Mouse (Mus musculus) heart, adult 2 months (tissue): ENCODE data around the gene Cntn5. TPM values are rescaled to one million over a fixed set of nuclear protein-coding genes. Genes with fewer than 3 reads are reported as not detected.

Experiments
- DNase-seq, 2 experiments: peaks; one replicate each; pipeline ENCODE4 v3.0.0; 2021
- H3K27ac ChIP-seq: fragments of 200-600 bp; 2 replicates; pipeline ENCODE4 v1.8.1; 2022
- H3K27me3 ChIP-seq: fragments of 200-500 bp; 2 replicates; pipeline ENCODE4 v1.6.1; 2012; ENCODE audit warnings: mild to moderate bottlenecking, low read length, inconsistent platforms, mixed read lengths; ENCODE audit not compliant: control insufficient read depth, insufficient read depth
- H3K36me3 ChIP-seq: fragments of 200-500 bp; 2 replicates; pipeline ENCODE4 v1.6.1; 2012; ENCODE audit warnings: low read length, inconsistent platforms; ENCODE audit not compliant: control insufficient read depth, insufficient read depth
- H3K4me1 ChIP-seq: fragments of 200-500 bp; 2 replicates; pipeline ENCODE4 v1.6.1; 2011; ENCODE audit warnings: low read length; ENCODE audit not compliant: control insufficient read depth, insufficient read depth
- H3K4me3 ChIP-seq: fragments of 200-600 bp; 2 replicates; pipeline ENCODE4 v1.8.1; 2022
- H3K79me2 ChIP-seq: fragments of 200-500 bp; replicated peaks from 2 replicates; pipeline ENCODE4 v1.6.1; 2012; ENCODE audit warnings: mild to moderate bottlenecking, inconsistent platforms, low read length, moderate library complexity, mixed read lengths; ENCODE audit not compliant: control insufficient read depth, insufficient read depth
- H3K9ac ChIP-seq: fragments of 200-500 bp; 2 replicates; pipeline ENCODE4 v1.6.1; 2012; ENCODE audit warnings: low read depth, mild to moderate bottlenecking, control low read depth, inconsistent platforms, low read length, mixed read lengths
- CTCF ChIP-seq: fragments of 200-600 bp; IDR thresholded peaks from 2 replicates; pipeline ENCODE4 v1.8.1; 2022; ENCODE audit warnings: antibody characterized with exemption, mild to moderate bottlenecking, moderate library complexity
- EP300 ChIP-seq: fragments of 200-500 bp; IDR thresholded peaks from 2 replicates; pipeline ENCODE4 v1.6.1; 2011; ENCODE audit warnings: low read depth, low read length, control low read depth; ENCODE audit not compliant: insufficient read depth
- POLR2A ChIP-seq: fragments of 200-500 bp; IDR thresholded peaks from 2 replicates; pipeline ENCODE4 v1.6.1; 2011; ENCODE audit warnings: mild to moderate bottlenecking, low read depth, low read length, control low read depth; ENCODE audit not compliant: insufficient read depth
- WGBS: fragments of 180-500 bp; shearing (Covaris S2); methylation state at CpG from one replicate; pipeline ENCODE4 v1.1.7; 2018; 5-methylcytosine and 5-hydroxymethylcytosine counted together
- intact Hi-C: fragments of 180-260 bp; cut with DNase I; formaldehyde crosslinking; loops from one replicate; pipeline ENCODE4 v1.15.1; 2025
- polyA plus RNA-seq: library from polyadenylated mRNA; depleted of rRNA; stranded (reverse); fragments of >200 nt; gene quantifications from 2 replicates; pipeline ENCODE4 v1.2.3, GENCODE M21; 2012
- total RNA-seq, 2 experiments: library from RNA; stranded (reverse); gene quantifications; 2 replicates each; pipeline ENCODE4 v1.2.3; 2021

Gene Cntn5
- total and polyA plus RNA-seq, 3 experiments = 0.21 to 0.48 (median 0.29) TPM

DNA sequence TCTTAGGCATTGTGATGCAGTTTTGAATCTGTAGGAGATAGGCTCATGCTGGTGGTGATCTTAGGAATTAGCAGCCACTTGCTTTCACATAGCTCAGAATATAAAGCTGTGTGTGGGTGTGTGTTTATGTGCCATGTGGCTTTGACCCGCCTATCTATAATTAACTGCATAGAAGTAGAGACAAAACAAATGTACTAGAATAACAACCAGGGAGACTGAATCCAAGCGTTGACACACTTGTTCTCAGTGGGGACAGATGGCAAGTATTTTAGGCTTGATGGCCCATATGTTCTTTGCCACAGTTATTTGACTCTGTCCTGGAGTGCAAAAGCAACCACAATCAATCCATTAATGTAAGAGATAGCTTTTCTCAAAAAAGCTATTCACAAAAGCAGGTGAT, 678.6 kb downstream of the Cntn5 start:
- Histone ChIP-seq H3K36me3 (no peaks in the 10 kb centered on the region), H3K4me3 (no peak overlapping the region), H3K27ac (no peak overlapping the region), H3K9ac (no peak overlapping the region), H3K27me3 (no peaks in the 10 kb centered on the region), H3K79me2 (no peaks in the 10 kb centered on the region), H3K4me1 (no peaks in the 10 kb centered on the region)
- TF ChIP-seq POLR2A (no peak), CTCF (no peak), EP300 (no peak)
- no peak for DNase-seq
- WGBS = 59% methylated on average over 2 of the region's 2 CpGs
- intact Hi-C loops = no loop called here

DNA sequence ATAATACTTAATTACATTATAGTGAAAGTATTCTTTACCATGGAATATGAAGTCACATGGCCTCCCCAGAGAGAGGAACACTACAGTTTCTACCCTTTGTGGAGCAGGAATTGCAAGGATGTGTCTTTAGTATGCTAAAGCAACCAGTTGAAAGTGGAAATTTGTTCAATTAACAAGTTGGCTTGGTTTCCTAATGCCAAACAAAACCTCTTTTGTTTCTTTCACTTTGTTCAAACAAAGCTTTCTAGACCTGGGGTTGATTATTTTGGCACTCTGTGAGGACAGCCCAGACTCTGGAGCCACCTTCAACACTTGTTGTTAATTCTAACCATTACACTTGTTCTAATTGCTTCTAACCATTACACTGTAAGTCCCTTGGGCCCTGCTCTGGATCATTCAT, 718.5 kb downstream of the Cntn5 start:
- no peak overlapping the region for H3K27ac ChIP-seq
- H3K9ac ChIP-seq = no peak overlapping the region
- H3K79me2 ChIP-seq = no peaks in the 10 kb centered on the region
- no peaks in the 10 kb centered on the region for H3K27me3 ChIP-seq
- no peak for TF ChIP-seq POLR2A
- TF ChIP-seq CTCF = no peak
- no peak for TF ChIP-seq EP300
- no peak overlapping the region for H3K4me3 ChIP-seq
- H3K4me1 ChIP-seq = no peaks in the 10 kb centered on the region
- intact Hi-C loops = no loop called here
- no peaks in the 10 kb centered on the region for H3K36me3 ChIP-seq
- no peak for DNase-seq

DNA sequence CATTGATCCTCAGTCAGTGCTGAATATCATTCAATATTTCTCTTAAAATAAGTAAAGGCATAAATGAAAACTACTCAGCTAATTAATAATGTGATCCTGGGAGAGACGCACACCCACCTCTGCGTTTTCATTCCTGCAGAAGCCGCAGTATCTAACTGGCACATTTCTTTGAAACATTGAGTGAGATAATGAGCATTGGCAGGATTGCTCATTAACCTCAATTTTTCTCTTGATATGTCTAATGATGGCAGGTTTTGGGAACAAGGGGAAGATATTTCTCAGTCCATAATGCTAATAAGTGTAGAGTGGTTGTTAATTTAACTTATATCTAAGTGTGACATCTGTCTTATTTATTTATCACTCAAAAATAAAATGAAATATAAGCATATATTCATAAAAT, 734.0 kb downstream of the Cntn5 start:
- TF ChIP-seq EP300 (no peak), POLR2A (no peak), CTCF (no peak)
- Histone ChIP-seq H3K79me2 (no peaks in the 10 kb centered on the region), H3K27me3 (no peaks in the 10 kb centered on the region), H3K36me3 (no peaks in the 10 kb centered on the region), H3K4me3 (no peak overlapping the region), H3K4me1 (no peaks in the 10 kb centered on the region), H3K9ac (no peak overlapping the region), H3K27ac (no peak overlapping the region)
- intact Hi-C loops = no loop called here
- DNase-seq = no peak
- 93% methylated on average over 3 of the region's 3 CpGs for WGBS

DNA sequence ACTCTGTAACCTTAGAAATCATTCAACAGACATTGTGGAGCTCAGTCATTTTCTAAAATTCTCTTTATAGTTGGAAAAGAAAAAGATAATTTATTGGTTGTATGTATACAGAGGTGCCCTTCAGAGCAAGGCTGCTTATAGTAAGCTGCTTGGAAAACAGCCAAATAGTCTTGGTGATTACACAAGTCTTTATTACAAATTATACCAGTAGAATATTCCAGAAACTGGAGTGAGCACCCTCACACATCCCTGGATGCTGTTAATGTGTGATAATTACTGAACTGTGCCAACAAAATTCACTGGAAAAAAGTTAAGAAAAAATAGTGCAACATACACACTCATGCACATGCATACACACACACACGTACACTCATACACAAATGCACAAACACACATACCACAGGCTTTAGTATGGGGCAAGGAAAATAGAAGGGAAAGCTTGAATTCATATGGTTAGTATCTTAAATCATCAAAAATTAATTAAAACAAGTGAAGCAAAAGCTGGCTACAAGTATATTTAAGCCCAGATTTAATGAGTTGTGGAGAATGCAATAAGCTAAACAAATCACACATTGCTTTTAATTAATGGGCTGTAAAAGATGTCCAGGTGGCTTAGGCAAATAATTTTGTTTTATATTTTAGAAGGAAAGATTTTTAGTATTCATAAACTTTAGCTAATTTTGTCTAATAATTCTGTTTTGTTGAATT, 783.1 kb downstream of the Cntn5 start:
- intact Hi-C loops = no loop called here

DNA sequence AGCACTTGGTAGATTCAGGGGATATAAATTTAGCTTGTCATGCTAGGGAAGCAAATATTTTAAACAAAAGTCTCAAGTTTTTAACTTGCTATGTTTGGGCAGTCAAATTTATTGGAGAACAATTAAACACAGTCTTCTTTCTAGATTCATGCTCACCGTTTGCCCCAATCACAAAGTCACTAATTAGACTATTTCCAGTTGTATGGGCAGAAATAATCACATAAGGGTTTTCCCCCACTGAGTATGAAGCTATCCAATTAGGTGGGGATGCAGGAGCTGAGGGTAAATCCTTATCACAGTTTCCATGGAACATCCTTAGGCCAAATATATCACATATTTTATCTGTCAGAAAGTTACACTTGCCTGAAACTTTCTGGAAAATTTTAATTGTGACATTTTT, 788.0 kb downstream of the Cntn5 start:
- Histone ChIP-seq H3K79me2 (no peaks in the 10 kb centered on the region), H3K27ac (no peak overlapping the region), H3K27me3 (no peaks in the 10 kb centered on the region), H3K9ac (no peak overlapping the region), H3K4me3 (no peak overlapping the region), H3K36me3 (no peaks in the 10 kb centered on the region), H3K4me1 (no peaks in the 10 kb centered on the region)
- intact Hi-C loops = no loop called here
- TF ChIP-seq CTCF (no peak), EP300 (no peak), POLR2A (no peak)
- no peak for DNase-seq
- 91% methylated on average over 1 of the region's 1 CpGs for WGBS

More for the DNA sequence above, 783.1 kb downstream of the Cntn5 start:
- H3K27ac ChIP-seq = no peak overlapping the region
- H3K9ac ChIP-seq = no peak overlapping the region
- TF ChIP-seq EP300 (no peak), CTCF (no peak), POLR2A (no peak)
- no peak overlapping the region for H3K4me3 ChIP-seq
- WGBS = 82% methylated on average over 1 of the region's 1 CpGs
- DNase-seq = no peak
- H3K36me3 ChIP-seq = no peaks in the 10 kb centered on the region
- no peaks in the 10 kb centered on the region for H3K79me2 ChIP-seq
- H3K4me1 ChIP-seq = no peaks in the 10 kb centered on the region
- no peaks in the 10 kb centered on the region for H3K27me3 ChIP-seq

DNA sequence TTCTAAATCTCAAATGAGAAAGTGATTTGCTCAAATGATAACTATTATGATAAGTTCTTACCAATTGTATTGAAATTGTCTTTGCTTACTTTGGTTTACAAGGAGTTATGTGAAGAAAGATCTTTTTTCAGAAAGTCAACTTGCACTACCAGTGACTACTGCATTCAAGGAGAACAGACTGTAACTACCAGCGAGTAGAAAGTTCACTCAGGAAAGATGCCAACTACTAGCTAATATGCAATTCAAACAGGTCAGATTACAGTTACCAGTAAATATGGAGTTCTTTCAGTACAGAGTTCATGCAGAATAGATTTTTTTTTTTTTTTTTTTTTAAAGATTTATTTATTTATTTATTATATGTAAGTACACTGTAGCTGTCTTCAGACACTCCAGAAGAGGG, 795.4 kb downstream of the Cntn5 start:
- intact Hi-C loops = no loop called here
- no peaks in the 10 kb centered on the region for H3K27me3 ChIP-seq
- no peak overlapping the region for H3K4me3 ChIP-seq
- 73% methylated on average over 1 of the region's 1 CpGs for whole genome bisulfite sequencing
- no peak overlapping the region for H3K27ac ChIP-seq
- TF ChIP-seq EP300 (no peak), CTCF (no peak), POLR2A (no peak)
- no peaks in the 10 kb centered on the region for H3K79me2 ChIP-seq
- H3K9ac ChIP-seq = no peak overlapping the region
- H3K4me1 ChIP-seq = no peaks in the 10 kb centered on the region
- DNase-seq = no peak
- no peaks in the 10 kb centered on the region for H3K36me3 ChIP-seq
